29 mouse cellular contexts compared by ENCODE assay signal in the genomic region with DNA sequence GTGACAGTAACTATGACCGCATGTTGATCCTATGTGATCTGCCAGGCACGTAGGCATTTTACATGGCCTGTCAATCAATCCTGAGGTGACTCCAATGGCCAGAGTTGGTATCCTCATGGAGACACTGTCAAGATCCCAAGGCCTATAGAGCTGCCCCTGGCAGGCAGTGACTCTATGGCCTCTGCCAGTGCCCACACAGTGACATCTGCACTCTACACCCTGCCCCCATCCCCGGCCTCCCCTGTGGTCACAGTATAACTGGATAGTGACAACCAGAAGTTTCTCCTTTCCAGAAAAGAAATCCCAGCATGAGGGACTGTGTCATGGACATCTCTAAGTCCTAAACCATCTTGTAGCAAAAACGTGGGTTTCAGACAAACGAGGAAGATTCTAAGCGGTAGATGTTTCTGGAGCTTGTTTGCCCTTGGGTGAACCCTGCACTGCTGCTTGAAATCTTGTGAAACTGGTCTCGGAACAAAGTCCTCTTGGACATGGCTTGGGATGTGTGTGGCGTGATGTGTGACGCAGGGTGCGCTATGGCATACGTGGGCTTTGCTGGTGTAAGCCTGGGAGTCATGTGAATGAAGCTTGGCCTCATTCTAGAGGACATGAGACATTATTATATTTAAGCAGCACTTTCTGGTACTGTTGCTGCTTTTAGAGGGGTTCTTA. TPM values are rescaled to one million over a fixed set of nuclear protein-coding genes. Genes with fewer than 3 reads are reported as not detected.
DNase-seq lines count a peak whose midpoint lies in the region; ATAC-seq and TF ChIP-seq lines count a peak whose summit lies in the region.
"Had no signal": no experiment of that assay in that cellular context is flagged by ENCODE, and none has a peak within 500 bp of the region (broad histone marks: within the 10 kb centered on the region; RNA-seq: fewer than 3 reads in every experiment).

No protein-coding gene starts in this region.

- no peak overlapping the region for H3K4me2 ChIP-seq in stomach, embryonic 15.5 days
- H3K4me2 ChIP-seq in stomach, postnatal 0 days (replicated peaks; ENCODE audit: low read depth): no peak overlapping the region
- H3K4me2 ChIP-seq: heart, embryonic 15.5 days; hindbrain, embryonic 13.5 days; limb, embryonic 13.5 days; midbrain, embryonic 11.5 days had no signal

- H3K27me3 ChIP-seq in stomach, embryonic 15.5 days (replicated peaks): no peaks in the 10 kb centered on the region
- H3K27me3 ChIP-seq in stomach, postnatal 0 days (ENCODE audit: control insufficient read depth, insufficient read depth, low read length): no peaks in the 10 kb centered on the region
- H3K27me3 ChIP-seq: CH12.LX; heart, embryonic 15.5 days; limb, embryonic 13.5 days; Patski had no signal

- no peak for TF ChIP-seq EP300 in stomach, postnatal 0 days (optimal IDR thresholded peaks at IDR 0.05)

- H3K27ac ChIP-seq in stomach, embryonic 15.5 days: no peak overlapping the region
- no peak overlapping the region for H3K27ac ChIP-seq in stomach, postnatal 0 days (replicated peaks)
- H3K27ac ChIP-seq: forebrain, embryonic 10.5 days; heart, embryonic 15.5 days; hindbrain, embryonic 13.5 days; layer of hippocampus, adult 2 months; limb, embryonic 13.5 days had no signal

- 0 out of 2 replicates have a peak, but pooled peaks have one; percentile 20 for ATAC-seq in stomach, embryonic 15.5 days (ENCODE audit: insufficient read depth, low FRiP score, low read depth)
- no peak for ATAC-seq in stomach, postnatal 0 days (ENCODE audit: low FRiP score, low TSS enrichment)
- ATAC-seq: lung, postnatal 0 days; Patski had no signal

- peak; percentile 82 for DNase-seq in kidney, adult 9 months
- no peak for DNase-seq in kidney, postnatal 4 days
- no peak for DNase-seq in stomach, postnatal 0 days (ENCODE audit: low spot score)
- DNase-seq in kidney, postnatal 36 days: peak; percentile 70 to 83
- DNase-seq in embryo, embryonic 11 days: no peak
- DNase-seq in heart, adult 8-10 months (ENCODE audit: low spot score): no peak
- DNase-seq: adrenal gland, adult 2 months; B cell, adult 2 months; cerebellum, adult 11-12 months; cerebellum, postnatal 10 days; gastrocnemius, postnatal 36 days; heart, postnatal 36 days; layer of hippocampus, postnatal 36 days; right cerebral cortex, postnatal 4 days; thymus, adult 2 months; thymus, postnatal 4 days had no signal

- no peaks in the 10 kb centered on the region for H3K9me3 ChIP-seq in stomach, embryonic 15.5 days
- no peaks in the 10 kb centered on the region for H3K9me3 ChIP-seq in stomach, postnatal 0 days (ENCODE audit: control insufficient read depth, low read length)
- H3K9me3 ChIP-seq: forebrain, embryonic 10.5 days; G1E; heart, embryonic 15.5 days; hindbrain, embryonic 13.5 days; limb, embryonic 13.5 days had no signal

- no peak for TF ChIP-seq CTCF in stomach, postnatal 0 days (IDR thresholded peaks at IDR 0.05; ENCODE audit: low read depth)

- H3K4me3 ChIP-seq in stomach, embryonic 15.5 days (replicated peaks): no peak overlapping the region
- no peak overlapping the region for H3K4me3 ChIP-seq in stomach, postnatal 0 days (ENCODE audit: low read depth, low read length)
- H3K4me3 ChIP-seq: forebrain, embryonic 10.5 days; heart, embryonic 15.5 days; hindbrain, embryonic 13.5 days; layer of hippocampus, adult 2 months; limb, embryonic 13.5 days had no signal

- H3K9ac ChIP-seq in stomach, embryonic 15.5 days: no peak overlapping the region
- H3K9ac ChIP-seq in stomach, postnatal 0 days (ENCODE audit: low read length): no peak overlapping the region
- H3K9ac ChIP-seq: heart, embryonic 15.5 days; hindbrain, embryonic 13.5 days; limb, embryonic 13.5 days had no signal

- H3K36me3 ChIP-seq in stomach, embryonic 15.5 days: no peaks in the 10 kb centered on the region
- no peaks in the 10 kb centered on the region for H3K36me3 ChIP-seq in stomach, postnatal 0 days (ENCODE audit: control insufficient read depth, insufficient read depth, low read length)
- H3K36me3 ChIP-seq: forebrain, embryonic 10.5 days; G1E; heart, embryonic 15.5 days; hindbrain, embryonic 13.5 days; limb, embryonic 13.5 days had no signal

- 80% methylated on average over 11 of the region's 11 CpGs for WGBS in stomach, embryonic 15.5 days
- WGBS in stomach, postnatal 0 days: 82% methylated on average over 11 of the region's 11 CpGs

- H3K4me1 ChIP-seq in stomach, embryonic 15.5 days: 0 out of 2 replicates have a peak, but pooled peaks cover 2% of the 10 kb centered on the region
- H3K4me1 ChIP-seq in stomach, postnatal 0 days (replicated peaks; ENCODE audit: control insufficient read depth, insufficient read depth): no peaks in the 10 kb centered on the region
- H3K4me1 ChIP-seq: hindbrain, embryonic 13.5 days had no signal

RNA-seq across cellular contexts. Expression of a gene that starts 12.4 kb away (rescaled TPM):
- polyA plus RNA-seq in stomach, embryonic 15.5 days (2015; fragmentation: Nextera tagmentation; extraction: Ambion mirVana): 41.4 and 46.1 TPM in 2 replicates
- polyA plus RNA-seq in stomach, postnatal 0 days (2015; fragmentation: Nextera tagmentation; extraction: Ambion mirVana): 34.8 and 36.6 TPM in 2 replicates
- total RNA-seq in heart, adult 8-10 months (2022): 10 to 100 TPM; 28.2 to 36.1 (median 32.6) TPM
- polyA plus RNA-seq: G1E had no signal

RNA-seq across cellular contexts. Expression of a gene that starts 23.0 kb away (rescaled TPM):
- polyA plus RNA-seq in stomach, embryonic 15.5 days (2015; fragmentation: Nextera tagmentation; extraction: Ambion mirVana): 74.4 and 75.3 TPM in 2 replicates
- 107 and 113 TPM in 2 replicates for polyA plus RNA-seq in stomach, postnatal 0 days (2015; fragmentation: Nextera tagmentation; extraction: Ambion mirVana)
- 10 to 100 TPM; 16.6 to 27.0 (median 21.0) TPM for total RNA-seq in heart, adult 8-10 months (2022)
- polyA plus RNA-seq: G1E had no signal

RNA-seq across cellular contexts. Expression of a gene that starts 29.4 kb away (rescaled TPM):
- 9.5 and 9.6 TPM in 2 replicates for polyA plus RNA-seq in stomach, embryonic 15.5 days (2015; fragmentation: Nextera tagmentation; extraction: Ambion mirVana)
- 25.8 and 29.2 TPM in 2 replicates for polyA plus RNA-seq in stomach, postnatal 0 days (2015; fragmentation: Nextera tagmentation; extraction: Ambion mirVana)
- total RNA-seq in heart, adult 8-10 months (2022): under 1 TPM in 1 of 4 experiments, not detected in 3; 0.11 TPM
- total RNA-seq: G1E; gastrocnemius, adult 18-20 months; gastrocnemius, postnatal 36 days; heart, postnatal 36 days; megakaryocyte progenitor cell, adult 5-6 weeks had no signal
- polyA plus RNA-seq: G1E had no signal

RNA-seq across cellular contexts. Expression of a gene that starts 34.2 kb away (rescaled TPM):
- 129 and 132 TPM in 2 replicates for polyA plus RNA-seq in stomach, embryonic 15.5 days (2015; fragmentation: Nextera tagmentation; extraction: Ambion mirVana)
- polyA plus RNA-seq in stomach, postnatal 0 days (2015; fragmentation: Nextera tagmentation; extraction: Ambion mirVana): 140 and 152 TPM in 2 replicates
- 10 to 100 TPM; 49.1 to 65.7 (median 53.6) TPM for total RNA-seq in heart, adult 8-10 months (2022)

RNA-seq across cellular contexts. Expression of a gene that starts 44.4 kb away (rescaled TPM):
- polyA plus RNA-seq in stomach, embryonic 15.5 days (2015; fragmentation: Nextera tagmentation; extraction: Ambion mirVana): 17.9 and 19.4 TPM in 2 replicates
- polyA plus RNA-seq in stomach, postnatal 0 days (2015; fragmentation: Nextera tagmentation; extraction: Ambion mirVana): 8.9 and 11.7 TPM in 2 replicates
- total RNA-seq in heart, adult 8-10 months (2022): under 1 TPM in 3 of 4 experiments, not detected in 1; 0.19 to 0.34 (median 0.27) TPM
- total RNA-seq: G1E; gastrocnemius, adult 18-20 months had no signal
- polyA plus RNA-seq: G1E had no signal

Comparison
In these comparisons a context has a peak if more than half of its experiments do, and no peak if none do; other contexts are left out.
1. DNase-seq: peak in kidney, adult 9 months (single experiment) and kidney, postnatal 36 days (2 of 2); none in kidney, postnatal 4 days (0 of 2), stomach, postnatal 0 days (single experiment), embryo, embryonic 11 days (single experiment) and heart, adult 8-10 months (single experiment).